Mouse (Mus musculus): ENCODE measurements at regions not wholly inside any gene's neighbourhood (a gene's known extent, or its start where the extent isn't known, plus 50 kb on each side); places are given as distances from the start of the nearest gene placed in this dataset.

DNA sequence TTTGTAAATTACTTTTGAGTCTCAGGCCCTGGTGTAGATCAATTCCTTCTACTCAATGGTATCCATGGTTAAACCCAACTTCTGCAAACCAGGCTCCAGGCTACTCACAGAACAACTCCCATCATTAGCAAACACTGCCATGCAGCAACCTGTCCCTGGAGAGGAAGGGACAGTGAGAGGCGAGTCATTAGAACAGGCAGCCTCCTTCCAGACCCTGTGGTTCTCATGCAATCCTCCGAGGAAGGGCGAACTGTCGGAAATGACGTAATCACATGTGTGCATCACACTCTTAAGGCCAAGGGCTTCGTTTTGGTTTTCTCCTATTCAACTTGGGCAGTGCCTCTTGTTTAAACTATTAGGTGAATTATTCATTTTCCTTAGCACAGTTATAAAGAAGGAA is 152.2 kb upstream of the Rfx3 start:
- H3K36me3 ChIP-seq (ENCODE audit: control insufficient read depth, insufficient read depth, low read length), result no peaks in the 10 kb centered on the region
- 0 out of 2 replicates have a peak, but pooled peaks cover 5% of the 10 kb centered on the region for H3K9me3 ChIP-seq (ENCODE audit: control insufficient read depth, low read length)
- ATAC-seq (ENCODE audit: low read depth) (no peak), DNase-seq (ENCODE audit: low spot score) (no peak)
- 81% methylated on average over 6 of the region's 6 CpGs for WGBS
- no peak overlapping the region for H3K27ac ChIP-seq (replicated peaks; ENCODE audit: low read depth, low read length)
- H3K9ac ChIP-seq (ENCODE audit: low read depth, low read length), result no peak overlapping the region
- no peaks in the 10 kb centered on the region for H3K27me3 ChIP-seq (replicated peaks; ENCODE audit: control insufficient read depth, insufficient read depth, low read length)
- no peak overlapping the region for H3K4me3 ChIP-seq (ENCODE audit: low read depth, low read length)
- H3K4me2 ChIP-seq (ENCODE audit: low read depth, low read length), result no peak overlapping the region
- no peaks in the 10 kb centered on the region for H3K4me1 ChIP-seq (ENCODE audit: control insufficient read depth, insufficient read depth, low read length)

DNA sequence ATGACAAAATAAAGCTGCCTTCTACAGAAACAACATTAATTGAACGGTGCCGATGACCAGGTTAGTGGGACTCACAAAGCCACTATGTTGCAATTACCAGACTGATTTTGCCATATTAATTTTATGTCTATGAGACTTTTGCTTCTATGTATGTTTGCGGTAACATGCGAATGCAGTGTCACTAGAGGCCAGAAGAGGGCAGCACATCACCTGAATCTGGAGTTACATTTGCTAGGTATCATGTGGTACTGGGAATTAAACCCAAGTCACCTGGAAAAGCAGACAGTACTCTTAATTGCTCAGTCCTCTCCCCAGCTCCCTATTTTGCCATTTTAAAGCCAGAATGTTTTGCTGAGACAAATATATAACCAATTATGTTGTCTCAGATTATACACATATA is 149.6 kb upstream of the Rfx3 start:
- H3K4me1 ChIP-seq (ENCODE audit: control insufficient read depth, insufficient read depth, low read length), result no peaks in the 10 kb centered on the region
- H3K36me3 ChIP-seq (ENCODE audit: control insufficient read depth, insufficient read depth, low read length), result no peaks in the 10 kb centered on the region
- no peak overlapping the region for H3K4me3 ChIP-seq (ENCODE audit: low read depth, low read length)
- H3K9me3 ChIP-seq (ENCODE audit: control insufficient read depth, low read length), result 0 out of 2 replicates have a peak, but pooled peaks cover 5% of the 10 kb centered on the region
- H3K27ac ChIP-seq (replicated peaks; ENCODE audit: low read depth, low read length), result no peak overlapping the region
- H3K4me2 ChIP-seq (ENCODE audit: low read depth, low read length), result no peak overlapping the region
- 73% methylated on average over 4 of the region's 4 CpGs for WGBS
- no peak for DNase-seq (ENCODE audit: low spot score)
- H3K9ac ChIP-seq (ENCODE audit: low read depth, low read length), result no peak overlapping the region
- no peak for ATAC-seq (ENCODE audit: low read depth)
- no peaks in the 10 kb centered on the region for H3K27me3 ChIP-seq (replicated peaks; ENCODE audit: control insufficient read depth, insufficient read depth, low read length)

DNA sequence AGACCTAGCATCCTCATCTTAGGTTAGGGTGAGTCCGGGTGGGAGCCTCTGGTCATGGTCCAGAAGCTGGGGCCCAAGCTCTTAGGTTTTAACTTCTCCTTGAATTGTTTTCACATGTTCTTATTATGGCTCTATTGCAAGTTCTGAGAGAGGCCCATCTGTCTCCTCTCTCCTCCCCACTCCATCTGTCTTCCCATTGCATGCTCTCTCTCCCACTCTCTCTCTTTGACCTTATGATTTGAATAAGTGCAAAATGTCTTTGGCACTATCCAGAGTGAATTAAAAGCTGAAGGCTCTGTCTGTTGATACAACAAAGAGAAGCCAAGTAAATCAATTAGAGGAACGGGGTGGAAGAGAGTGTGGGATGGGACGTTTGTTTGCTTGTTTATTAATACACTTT is 146.2 kb upstream of the Rfx3 start:
- H3K27me3 ChIP-seq (replicated peaks; ENCODE audit: control insufficient read depth, insufficient read depth, low read length), result no peaks in the 10 kb centered on the region
- 0 out of 2 replicates have a peak, but pooled peaks cover 5% of the 10 kb centered on the region for H3K9me3 ChIP-seq (ENCODE audit: control insufficient read depth, low read length)
- H3K4me2 ChIP-seq (ENCODE audit: low read depth, low read length), result no peak overlapping the region
- WGBS, result 83% methylated on average over 3 of the region's 3 CpGs
- no peak overlapping the region for H3K9ac ChIP-seq (ENCODE audit: low read depth, low read length)
- H3K27ac ChIP-seq (replicated peaks; ENCODE audit: low read depth, low read length), result no peak overlapping the region
- no peaks in the 10 kb centered on the region for H3K4me1 ChIP-seq (ENCODE audit: control insufficient read depth, insufficient read depth, low read length)
- ATAC-seq (ENCODE audit: low read depth) (no peak), DNase-seq (ENCODE audit: low spot score) (no peak)
- H3K4me3 ChIP-seq (ENCODE audit: low read depth, low read length), result no peak overlapping the region
- no peaks in the 10 kb centered on the region for H3K36me3 ChIP-seq (ENCODE audit: control insufficient read depth, insufficient read depth, low read length)

DNA sequence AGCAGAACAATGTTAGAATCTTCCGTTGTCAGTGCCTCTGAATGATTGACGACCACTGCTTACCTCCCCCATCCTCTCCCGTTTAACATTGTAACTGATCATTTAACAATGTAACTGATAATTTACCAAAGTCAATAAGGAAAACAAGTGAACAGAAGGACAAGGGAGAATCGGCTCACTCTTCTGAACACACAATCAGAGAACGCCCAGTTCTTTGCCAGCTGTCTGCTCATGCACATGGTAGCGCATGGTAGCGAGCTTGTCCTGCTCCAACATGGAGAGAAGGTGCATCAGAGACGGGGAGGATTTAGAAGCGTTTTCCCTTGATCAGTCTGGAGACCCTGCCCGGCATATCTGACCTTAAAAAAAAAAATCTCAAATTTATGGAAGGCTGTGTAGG is 126.6 kb upstream of the Rfx3 start:
- DNase-seq (ENCODE audit: low spot score), result no peak
- 86% methylated on average over 10 of the region's 10 CpGs for WGBS
- no peak overlapping the region for H3K27ac ChIP-seq (replicated peaks; ENCODE audit: low read depth, low read length)
- H3K36me3 ChIP-seq (ENCODE audit: control insufficient read depth, insufficient read depth, low read length), result no peaks in the 10 kb centered on the region
- H3K4me3 ChIP-seq (ENCODE audit: low read depth, low read length), result no peak overlapping the region
- no peak overlapping the region for H3K4me2 ChIP-seq (ENCODE audit: low read depth, low read length)
- no peaks in the 10 kb centered on the region for H3K27me3 ChIP-seq (replicated peaks; ENCODE audit: control insufficient read depth, insufficient read depth, low read length)
- no peaks in the 10 kb centered on the region for H3K9me3 ChIP-seq (ENCODE audit: control insufficient read depth, low read length)
- no peak overlapping the region for H3K9ac ChIP-seq (ENCODE audit: low read depth, low read length)
- no peak for ATAC-seq (ENCODE audit: low read depth)
- no peaks in the 10 kb centered on the region for H3K4me1 ChIP-seq (ENCODE audit: control insufficient read depth, insufficient read depth, low read length)

DNA sequence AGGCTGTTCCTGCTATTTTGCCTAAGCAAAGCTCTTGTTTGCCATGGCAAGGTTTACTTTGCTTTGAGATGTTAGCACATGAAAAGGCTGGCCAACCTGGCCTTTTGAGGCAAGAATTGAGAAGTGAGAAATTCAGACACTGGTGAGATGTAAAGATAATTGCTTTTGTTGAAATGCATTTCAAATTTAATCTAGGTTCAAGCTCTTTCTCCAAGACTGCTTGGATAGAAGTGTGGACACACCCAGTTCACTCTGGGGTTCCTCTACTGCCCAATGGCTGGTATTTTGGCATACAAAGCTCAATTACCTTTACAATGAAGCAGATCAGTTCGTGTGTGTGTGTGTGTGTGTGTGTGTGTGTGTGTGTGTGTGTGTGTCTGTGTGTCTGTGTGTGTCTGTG is 123.8 kb upstream of the Rfx3 start:
- Histone ChIP-seq H3K4me1 (ENCODE audit: control insufficient read depth, insufficient read depth, low read length) (no peaks in the 10 kb centered on the region), H3K9ac (ENCODE audit: low read depth, low read length) (no peak overlapping the region), H3K36me3 (ENCODE audit: control insufficient read depth, insufficient read depth, low read length) (no peaks in the 10 kb centered on the region), H3K9me3 (ENCODE audit: control insufficient read depth, low read length) (no peaks in the 10 kb centered on the region), H3K27ac (replicated peaks; ENCODE audit: low read depth, low read length) (no peak overlapping the region), H3K27me3 (replicated peaks; ENCODE audit: control insufficient read depth, insufficient read depth, low read length) (no peaks in the 10 kb centered on the region), H3K4me3 (ENCODE audit: low read depth, low read length) (no peak overlapping the region), H3K4me2 (ENCODE audit: low read depth, low read length) (no peak overlapping the region)
- ATAC-seq (ENCODE audit: low read depth) (no peak), DNase-seq (ENCODE audit: low spot score) (no peak)
- 22% methylated on average over 1 of the region's 1 CpGs for WGBS

DNA sequence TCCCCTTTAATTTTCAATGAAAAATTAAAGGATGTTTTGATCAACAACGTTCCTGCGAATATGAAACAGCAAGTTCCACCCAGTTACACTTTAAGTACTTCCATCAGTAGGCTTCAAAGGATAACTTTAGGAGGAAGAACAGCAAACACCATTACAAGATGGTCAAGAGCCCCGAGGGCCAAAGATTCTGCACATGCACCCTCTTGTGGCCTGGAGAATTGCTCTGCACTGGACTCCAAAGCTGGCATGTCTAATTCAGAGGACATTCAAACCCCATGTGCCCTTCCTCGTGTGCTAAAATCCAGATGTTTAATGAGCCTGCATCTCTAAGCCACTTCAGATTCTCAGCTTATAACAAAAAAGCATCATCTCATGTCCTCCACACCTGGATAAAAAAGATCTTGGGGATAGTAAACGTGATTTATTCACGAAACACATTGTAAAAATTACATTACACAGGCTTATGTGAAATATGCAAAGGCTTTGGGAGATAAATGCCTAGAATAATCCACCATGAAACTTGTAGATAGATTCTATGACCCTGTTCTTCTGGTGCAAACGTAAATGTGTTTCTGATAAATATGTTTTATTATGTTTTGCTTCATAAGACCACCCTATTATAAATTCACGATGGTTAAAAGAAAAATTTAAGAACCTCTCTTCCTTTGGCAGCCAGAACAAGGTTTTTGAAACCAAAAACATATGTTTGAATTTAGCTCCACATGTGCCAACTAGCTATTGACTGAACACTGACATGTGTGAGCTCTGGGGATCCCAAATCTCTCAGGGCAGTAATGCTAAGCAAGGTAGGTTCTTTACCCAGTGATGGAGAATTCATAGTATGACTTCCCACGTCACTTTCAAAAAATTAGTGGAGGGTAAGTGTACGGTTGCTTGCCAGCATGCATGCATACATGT is 100.6 kb upstream of the Rfx3 start:
- no peak overlapping the region for H3K4me3 ChIP-seq (ENCODE audit: low read depth, low read length)
- no peaks in the 10 kb centered on the region for H3K9me3 ChIP-seq (ENCODE audit: control insufficient read depth, low read length)
- peak; percentile 59 for DNase-seq (ENCODE audit: low spot score)
- H3K9ac ChIP-seq (ENCODE audit: low read depth, low read length), result no peak overlapping the region
- H3K36me3 ChIP-seq (ENCODE audit: control insufficient read depth, insufficient read depth, low read length), result no peaks in the 10 kb centered on the region
- WGBS, result 43% methylated on average over 10 of the region's 10 CpGs
- no peak overlapping the region for H3K4me2 ChIP-seq (ENCODE audit: low read depth, low read length)
- H3K27ac ChIP-seq (replicated peaks; ENCODE audit: low read depth, low read length), result 0 out of 2 replicates have a peak overlapping the region, but pooled peaks have one; percentile 15
- no peaks in the 10 kb centered on the region for H3K27me3 ChIP-seq (replicated peaks; ENCODE audit: control insufficient read depth, insufficient read depth, low read length)
- no peak for ATAC-seq (ENCODE audit: low read depth)
- H3K4me1 ChIP-seq (ENCODE audit: control insufficient read depth, insufficient read depth, low read length), result peaks cover 6% of the 10 kb centered on the region; the same call in 1 of the 2 replicates

DNA sequence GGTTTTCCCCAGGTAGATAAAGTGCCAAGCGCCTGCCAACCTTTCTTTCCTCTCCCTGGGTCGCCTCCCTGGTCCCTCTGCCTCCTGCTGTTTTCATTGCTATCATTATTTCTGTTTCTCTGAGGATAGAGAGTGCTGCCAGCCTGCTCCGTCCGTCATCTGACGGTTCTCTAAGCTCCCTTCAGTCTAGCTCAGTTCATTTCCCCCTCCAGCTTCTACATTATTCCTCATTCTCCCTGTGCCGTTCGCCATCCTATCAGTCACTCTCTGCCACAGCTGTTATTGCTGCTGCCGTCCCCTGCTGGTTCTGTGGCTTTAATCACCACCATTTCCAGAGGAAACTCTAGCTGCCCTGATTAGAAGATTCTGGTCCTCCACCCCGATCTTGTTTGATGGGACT is 84.7 kb upstream of the Rfx3 start:
- Histone ChIP-seq H3K4me3 (ENCODE audit: low read depth, low read length) (no peak overlapping the region), H3K9me3 (ENCODE audit: control insufficient read depth, low read length) (no peaks in the 10 kb centered on the region), H3K9ac (ENCODE audit: low read depth, low read length) (no peak overlapping the region), H3K27ac (replicated peaks; ENCODE audit: low read depth, low read length) (no peak overlapping the region), H3K4me1 (ENCODE audit: control insufficient read depth, insufficient read depth, low read length) (no peaks in the 10 kb centered on the region), H3K27me3 (replicated peaks; ENCODE audit: control insufficient read depth, insufficient read depth, low read length) (no peaks in the 10 kb centered on the region), H3K36me3 (ENCODE audit: control insufficient read depth, insufficient read depth, low read length) (no peaks in the 10 kb centered on the region), H3K4me2 (ENCODE audit: low read depth, low read length) (no peak overlapping the region)
- WGBS, result 25% methylated on average over 9 of the region's 9 CpGs
- ATAC-seq (ENCODE audit: low read depth) (no peak), DNase-seq (ENCODE audit: low spot score) (no peak)

DNA sequence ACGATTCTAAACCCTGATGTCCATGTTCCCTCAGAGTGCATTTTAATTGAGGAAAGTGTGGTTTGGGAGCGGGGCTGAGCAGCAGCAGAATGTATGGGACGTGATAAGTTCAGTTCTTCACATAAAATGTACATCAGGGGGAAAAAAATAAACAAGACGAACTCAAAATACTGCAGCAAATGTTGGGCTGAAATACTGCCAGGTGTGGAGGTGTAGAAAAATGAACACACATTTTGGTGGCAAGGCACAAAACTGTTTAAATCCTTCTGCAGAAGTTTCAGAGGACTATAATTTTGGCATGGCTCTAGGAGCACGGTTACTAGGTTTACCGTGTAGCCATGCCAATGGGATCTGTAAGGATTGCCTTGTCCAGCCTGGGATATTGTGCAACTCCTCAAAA is 81.3 kb upstream of the Rfx3 start:
- no peaks in the 10 kb centered on the region for H3K9me3 ChIP-seq (ENCODE audit: control insufficient read depth, low read length)
- ATAC-seq (ENCODE audit: low read depth), result no peak
- DNase-seq (ENCODE audit: low spot score), result no peak
- no peaks in the 10 kb centered on the region for H3K36me3 ChIP-seq (ENCODE audit: control insufficient read depth, insufficient read depth, low read length)
- no peak overlapping the region for H3K9ac ChIP-seq (ENCODE audit: low read depth, low read length)
- WGBS, result 81% methylated on average over 6 of the region's 6 CpGs
- H3K4me2 ChIP-seq (ENCODE audit: low read depth, low read length), result no peak overlapping the region
- H3K27me3 ChIP-seq (replicated peaks; ENCODE audit: control insufficient read depth, insufficient read depth, low read length), result no peaks in the 10 kb centered on the region
- H3K4me3 ChIP-seq (ENCODE audit: low read depth, low read length), result no peak overlapping the region
- H3K27ac ChIP-seq (replicated peaks; ENCODE audit: low read depth, low read length), result no peak overlapping the region
- H3K4me1 ChIP-seq (ENCODE audit: control insufficient read depth, insufficient read depth, low read length), result peaks cover 6% of the 10 kb centered on the region; the same call in 1 of the 2 replicates

Measured in embryonic facial prominence, embryonic 14.5 days (tissue).